Mouse (Mus musculus): ENCODE results near the gene Peli2.

The Peli2 gene

GRCm38 (mm10) chr14:48151554-48151953, 30.9 kb downstream of the Peli2 start:
- no peak for DNase-seq (ENCODE audit: low read depth, low spot score)

GRCm38 (mm10) chr14:48153064-48153463, 32.4 kb downstream of the Peli2 start:
- DNase-seq (ENCODE audit: low read depth, low spot score) = no peak

GRCm38 (mm10) chr14:48153865-48154511, 33.4 kb downstream of the Peli2 start:
- no peak for DNase-seq (ENCODE audit: low read depth, low spot score)

GRCm38 (mm10) chr14:48154641-48155040, 34.0 kb downstream of the Peli2 start:
- DNase-seq (ENCODE audit: low read depth, low spot score) = no peak

GRCm38 (mm10) chr14:48155153-48155552, 34.5 kb downstream of the Peli2 start:
- no peak for DNase-seq (ENCODE audit: low read depth, low spot score)

- no peak for DNase-seq (ENCODE audit: low read depth, low spot score)
Measured at GRCm38 (mm10) chr14:48157085-48157484, 36.5 kb downstream of the Peli2 start.

- DNase-seq (ENCODE audit: low read depth, low spot score) = no peak
Measured at GRCm38 (mm10) chr14:48157835-48158234, 37.2 kb downstream of the Peli2 start.

GRCm38 (mm10) chr14:48159401-48159800, 38.8 kb downstream of the Peli2 start:
- no peak for DNase-seq (ENCODE audit: low read depth, low spot score)

- no peak for DNase-seq (ENCODE audit: low read depth, low spot score)
Measured at GRCm38 (mm10) chr14:48162446-48162845, 41.8 kb downstream of the Peli2 start.

GRCm38 (mm10) chr14:48164917-48165316, 44.3 kb downstream of the Peli2 start:
- no peak for DNase-seq (ENCODE audit: low read depth, low spot score)

- DNase-seq (ENCODE audit: low read depth, low spot score) = no peak
Measured at GRCm38 (mm10) chr14:48166396-48166795, 45.8 kb downstream of the Peli2 start.

GRCm38 (mm10) chr14:48167020-48167419, 46.4 kb downstream of the Peli2 start:
- no peak for DNase-seq (ENCODE audit: low read depth, low spot score)

- no peak for DNase-seq (ENCODE audit: low read depth, low spot score)
Measured at GRCm38 (mm10) chr14:48168116-48168515, 47.5 kb downstream of the Peli2 start.

GRCm38 (mm10) chr14:48169970-48170369, 49.3 kb downstream of the Peli2 start:
- DNase-seq (ENCODE audit: low read depth, low spot score) = peak; percentile 22

- no peak for DNase-seq (ENCODE audit: low read depth, low spot score)
Measured at GRCm38 (mm10) chr14:48171268-48171667, 50.6 kb downstream of the Peli2 start.

GRCm38 (mm10) chr14:48172026-48172425, 51.4 kb downstream of the Peli2 start:
- DNase-seq (ENCODE audit: low read depth, low spot score) = no peak

GRCm38 (mm10) chr14:48172876-48173275, 52.3 kb downstream of the Peli2 start:
- no peak for DNase-seq (ENCODE audit: low read depth, low spot score)

- peak; percentile 58 for DNase-seq (ENCODE audit: low read depth, low spot score)
Measured at GRCm38 (mm10) chr14:48173840-48174239, 53.2 kb downstream of the Peli2 start.

GRCm38 (mm10) chr14:48174356-48174755, 53.7 kb downstream of the Peli2 start:
- no peak for DNase-seq (ENCODE audit: low read depth, low spot score)

- no peak for DNase-seq (ENCODE audit: low read depth, low spot score)
Measured at GRCm38 (mm10) chr14:48175115-48175514, 54.5 kb downstream of the Peli2 start.

GRCm38 (mm10) chr14:48178304-48178995, 57.8 kb downstream of the Peli2 start:
- no peak for DNase-seq (ENCODE audit: low read depth, low spot score)

GRCm38 (mm10) chr14:48179021-48179420, 58.4 kb downstream of the Peli2 start:
- DNase-seq (ENCODE audit: low read depth, low spot score) = no peak

- DNase-seq (ENCODE audit: low read depth, low spot score) = no peak
Measured at GRCm38 (mm10) chr14:48186302-48186701, 65.7 kb downstream of the Peli2 start.
